Mouse (Mus musculus) ovary, adult 2 months (tissue): Measurements from ENCODE around the gene Ifi213. TPM values are rescaled to one million over a fixed set of nuclear protein-coding genes. Genes with fewer than 3 reads are reported as not detected.

Experiments
- polyA plus RNA-seq: library from polyadenylated mRNA; depleted of rRNA; stranded (reverse); fragments of >200 nt; gene quantifications from 2 replicates; pipeline ENCODE4 v1.2.3, GENCODE M21; 2012; rRNA removed

Ifi213 gene
- polyA plus RNA-seq, result 1.2 TPM in 2 replicates

DNA sequence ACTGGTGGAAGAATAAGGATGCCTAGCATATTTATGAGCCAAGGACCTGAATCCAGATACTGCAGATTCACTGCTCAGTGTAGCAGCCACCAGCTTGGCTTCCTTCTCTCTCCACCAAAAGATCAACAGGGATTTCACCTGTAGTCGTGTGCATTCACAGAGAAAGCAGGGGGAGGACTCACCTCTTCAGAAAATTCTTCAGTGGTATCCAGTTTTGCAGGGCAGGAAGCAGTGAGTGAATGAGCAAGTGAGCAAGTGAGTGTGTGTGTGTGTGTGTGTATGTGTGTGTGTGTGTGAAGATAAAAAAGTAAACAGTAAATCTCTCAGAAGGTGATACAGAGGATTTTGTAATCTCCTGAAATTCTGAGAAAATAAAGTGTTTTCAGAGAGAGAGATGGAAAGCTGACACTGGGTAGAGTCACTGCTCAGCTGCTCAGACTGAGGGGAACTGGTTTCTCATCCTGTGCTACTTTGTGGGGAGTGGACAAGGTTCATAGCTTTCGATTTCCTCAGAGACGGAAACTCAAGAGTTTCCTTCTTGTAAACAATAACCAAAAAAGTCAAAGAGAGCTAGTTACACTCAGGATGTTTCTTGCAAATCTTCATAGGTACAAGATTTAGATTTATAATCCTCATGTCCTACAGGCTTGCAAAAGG lies at the start of gene Ifi213:
Gene Ifi213, minus strand, starts transcription at position 437 of the 657 bp plus-strand sequence.

DNA sequence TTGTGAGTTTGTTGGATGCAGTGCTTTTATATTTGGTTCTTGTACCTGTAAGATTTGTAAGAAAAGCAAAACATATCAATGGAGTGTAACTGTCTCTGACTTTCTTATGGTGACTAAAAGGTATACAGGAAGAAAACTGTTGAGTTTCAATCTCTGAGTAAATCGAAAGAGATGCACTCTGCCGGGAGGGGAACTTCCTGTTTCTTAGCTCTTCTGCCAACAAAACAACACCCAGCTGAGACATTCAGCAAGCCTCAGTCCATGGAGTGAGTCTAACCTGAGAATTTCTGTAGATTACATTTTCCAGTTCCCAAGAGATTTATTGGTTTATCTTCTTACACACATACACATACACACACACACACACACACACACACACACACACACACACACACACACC lies 31.5 kb upstream of the Ifi213 start, which contains the start of gene Ifi209:
Gene Ifi209, plus strand, starts transcription at position 296 of the 400 bp plus-strand sequence.

GRCm38 (mm10) chr1:173535791-173536190 lies 63.3 kb downstream of the Ifi213 start, which contains the start of gene Ifi214:
Gene Ifi214 (minus strand): TSS chr1:173535957.

Other genes with a start within 250 kb of the Ifi213 start
- gene Aim2, start 248.4 kb downstream of the Ifi213 start, polyA plus RNA-seq, result 0.44 and 0.82 TPM in 2 replicates
- gene Cadm3, start 231.6 kb downstream of the Ifi213 start, polyA plus RNA-seq, result 6.8 and 9.4 TPM in 2 replicates
- 0.69 and 0.85 TPM in 2 replicates for gene Ifi206, start 108.2 kb downstream of the Ifi213 start, polyA plus RNA-seq
- 0.05 TPM in 1 of 2 replicates, not detected in the other for gene Ifi214, start 63.3 kb downstream of the Ifi213 start, polyA plus RNA-seq
- gene Ifi209, start 31.6 kb upstream of the Ifi213 start, polyA plus RNA-seq, result 0.05 TPM in 2 replicates
- gene Ifi208, start 74.4 kb upstream of the Ifi213 start, polyA plus RNA-seq, result 0.32 and 1.1 TPM in 2 replicates
- gene Ifi207, start 142.5 kb upstream of the Ifi213 start, polyA plus RNA-seq, result 2.6 and 6.3 TPM in 2 replicates
- gene Ifi204, start 167.7 kb upstream of the Ifi213 start, polyA plus RNA-seq, result 0.60 and 1.1 TPM in 2 replicates